Mouse (Mus musculus): ENCODE data around the gene Naa40.

The Naa40 gene

DNA sequence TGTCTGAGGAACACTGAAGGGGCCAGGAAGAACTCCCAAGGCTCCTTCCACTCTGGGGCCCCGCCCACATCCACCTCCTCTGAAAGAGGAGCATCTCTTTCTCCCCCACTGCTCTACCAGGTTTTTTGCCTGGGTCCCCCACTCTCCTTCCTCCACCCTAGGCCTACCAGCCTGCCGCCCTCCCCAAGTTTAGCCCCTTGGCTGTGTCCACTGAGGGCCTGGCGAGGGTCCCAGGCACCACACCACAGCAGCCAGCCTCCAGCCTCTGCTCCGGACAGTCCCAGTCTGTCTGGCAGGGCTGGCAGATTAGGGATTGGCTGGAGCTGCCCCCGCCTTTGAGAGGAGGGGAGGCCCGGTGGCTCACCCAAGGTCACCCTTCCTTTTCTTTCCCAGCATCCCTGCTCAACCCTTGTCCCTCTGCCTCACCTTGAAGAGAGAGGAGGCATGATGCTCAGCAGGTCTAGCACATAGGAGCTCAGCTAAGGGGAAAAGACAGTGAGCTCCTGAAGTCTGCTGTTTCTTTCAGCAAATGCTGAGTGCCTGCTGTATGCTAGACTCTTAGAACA is 23.9 kb upstream of the Naa40 start:
- DNase-seq, result no peak

- DNase-seq, result peak; percentile 88 to 89
These were observed 23.2 kb upstream of the Naa40 start for GRCm38 (mm10) chr19:7264088-7264765.

GRCm38 (mm10) chr19:7262592-7262991 is 21.6 kb upstream of the Naa40 start:
- DNase-seq, result no peak

- no peak for DNase-seq
These were observed 21.0 kb upstream of the Naa40 start for GRCm38 (mm10) chr19:7261964-7262363.

DNA sequence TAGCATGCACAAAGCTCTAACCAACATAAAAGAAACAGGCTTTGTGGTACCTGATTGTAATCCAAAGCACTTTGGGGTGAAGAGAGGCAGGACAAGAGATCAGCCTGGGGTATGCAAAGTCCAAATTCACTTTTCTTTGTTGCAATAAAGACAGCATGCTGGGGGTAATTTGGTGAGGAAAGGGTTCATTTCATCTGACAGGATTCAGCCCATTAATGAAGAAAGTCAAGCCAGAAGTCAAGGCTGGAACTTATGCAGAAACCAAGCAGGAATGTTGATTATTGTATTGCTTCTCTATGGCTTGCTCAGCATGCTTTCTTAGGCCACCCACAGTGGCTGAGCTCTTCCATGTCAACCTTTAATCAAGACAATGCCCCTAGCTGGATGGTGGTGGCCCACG is 20.5 kb upstream of the Naa40 start:
- DNase-seq, result no peak

- DNase-seq, result no peak
These were observed 16.9 kb upstream of the Naa40 start for GRCm38 (mm10) chr19:7257881-7258280.

DNA sequence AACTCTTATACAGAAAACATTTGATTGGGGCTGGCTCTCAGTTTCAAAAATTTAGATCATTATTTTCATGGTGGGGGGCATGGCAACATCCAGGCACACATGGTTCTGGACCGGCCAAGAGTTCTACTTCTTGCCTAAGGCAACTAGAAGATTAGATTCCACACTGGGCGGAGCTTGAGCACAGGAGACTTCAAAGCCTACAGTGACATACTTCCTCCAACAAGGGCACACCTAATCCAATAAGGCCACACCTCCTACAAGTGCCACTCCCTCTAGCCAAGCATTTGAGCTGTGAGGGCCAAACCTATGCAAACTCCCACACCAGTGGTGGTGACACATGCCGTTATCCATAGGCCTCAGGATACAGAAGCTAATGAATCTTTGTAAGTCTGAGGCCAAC is 5.0 kb upstream of the Naa40 start:
- DNase-seq, result no peak

DNA sequence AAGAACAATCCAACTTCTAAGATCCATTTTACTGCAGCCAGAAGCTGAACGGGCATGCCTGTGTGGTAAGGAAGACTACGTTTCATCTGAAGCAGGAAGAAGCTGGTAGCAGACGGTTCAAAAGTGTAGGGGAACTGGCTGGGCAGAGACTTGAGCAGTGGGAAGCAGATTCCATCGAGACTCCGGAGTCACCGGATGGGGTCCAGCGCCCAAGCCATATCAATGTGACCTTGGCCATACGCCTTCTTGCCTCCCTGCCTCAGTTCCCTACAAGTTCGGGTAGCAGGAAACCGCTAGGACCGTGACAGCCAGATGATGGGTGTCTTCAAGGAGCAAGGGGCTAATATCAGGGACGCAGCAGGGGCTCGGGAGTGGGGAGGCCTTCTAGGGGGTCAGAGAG is 692 bp downstream of the Naa40 start:
- peak in 1 of 2 experiments; percentile 33 for DNase-seq

DNA sequence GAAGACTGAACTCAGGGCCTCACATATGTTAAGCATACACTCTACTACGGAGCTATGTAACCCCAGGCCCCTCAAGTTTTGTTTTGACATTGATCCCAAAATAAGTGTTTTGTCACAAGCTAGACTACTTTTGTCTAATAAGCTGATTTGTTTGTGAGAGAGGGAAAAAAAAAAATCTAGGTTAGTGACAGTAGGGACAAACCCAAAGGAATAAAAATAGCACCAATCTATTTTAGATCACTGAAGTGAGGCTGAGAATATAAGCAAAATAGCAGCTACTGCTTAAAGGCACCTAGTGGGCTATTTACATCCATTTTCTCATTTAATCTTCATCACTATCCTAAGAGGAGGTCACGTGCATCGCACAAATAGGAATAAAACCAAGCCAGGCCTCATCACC is 1.4 kb downstream of the Naa40 start:
- no peak for DNase-seq

- no peak for DNase-seq
These were observed 4.2 kb downstream of the Naa40 start for GRCm38 (mm10) chr19:7236742-7237141.

DNA sequence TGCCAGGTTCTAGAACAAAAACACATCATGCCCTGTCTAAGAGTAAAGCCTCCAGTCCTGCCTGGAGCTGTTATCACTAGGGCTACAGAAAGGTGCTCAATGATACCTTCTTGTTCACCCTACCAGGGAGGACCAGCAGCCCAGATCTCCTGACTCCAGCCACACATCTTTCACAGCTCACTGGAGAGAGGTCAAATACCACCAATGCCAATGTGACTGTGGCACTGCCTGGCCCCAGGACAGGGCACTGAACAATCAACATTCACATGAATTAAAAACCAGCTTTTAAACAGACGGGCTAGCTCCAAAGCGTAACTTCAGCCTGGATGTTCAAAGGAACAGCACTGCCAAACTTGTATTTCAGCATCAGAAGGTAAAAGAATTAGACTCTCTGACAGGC is 5.0 kb downstream of the Naa40 start:
- no peak for DNase-seq

DNA sequence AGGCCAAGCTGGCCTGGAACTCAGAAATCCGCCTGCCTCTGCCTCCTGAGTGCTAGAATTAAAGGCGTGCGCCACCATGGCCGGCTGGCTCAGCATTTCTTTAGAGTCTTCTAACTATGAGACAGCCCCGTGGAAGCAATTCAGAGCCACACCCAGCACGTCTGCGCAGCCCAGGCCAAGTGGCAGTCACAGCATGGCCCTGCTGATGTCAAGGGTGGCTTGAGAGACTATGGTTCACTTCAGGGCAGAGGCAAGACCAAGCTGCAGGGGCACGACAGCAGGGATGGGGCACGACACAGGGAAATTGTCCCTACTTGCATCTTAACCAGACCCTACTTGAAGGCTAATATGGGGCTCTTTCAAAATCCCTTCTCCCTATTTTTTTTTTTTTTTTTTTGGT is 5.5 kb downstream of the Naa40 start:
- no peak for DNase-seq

DNA sequence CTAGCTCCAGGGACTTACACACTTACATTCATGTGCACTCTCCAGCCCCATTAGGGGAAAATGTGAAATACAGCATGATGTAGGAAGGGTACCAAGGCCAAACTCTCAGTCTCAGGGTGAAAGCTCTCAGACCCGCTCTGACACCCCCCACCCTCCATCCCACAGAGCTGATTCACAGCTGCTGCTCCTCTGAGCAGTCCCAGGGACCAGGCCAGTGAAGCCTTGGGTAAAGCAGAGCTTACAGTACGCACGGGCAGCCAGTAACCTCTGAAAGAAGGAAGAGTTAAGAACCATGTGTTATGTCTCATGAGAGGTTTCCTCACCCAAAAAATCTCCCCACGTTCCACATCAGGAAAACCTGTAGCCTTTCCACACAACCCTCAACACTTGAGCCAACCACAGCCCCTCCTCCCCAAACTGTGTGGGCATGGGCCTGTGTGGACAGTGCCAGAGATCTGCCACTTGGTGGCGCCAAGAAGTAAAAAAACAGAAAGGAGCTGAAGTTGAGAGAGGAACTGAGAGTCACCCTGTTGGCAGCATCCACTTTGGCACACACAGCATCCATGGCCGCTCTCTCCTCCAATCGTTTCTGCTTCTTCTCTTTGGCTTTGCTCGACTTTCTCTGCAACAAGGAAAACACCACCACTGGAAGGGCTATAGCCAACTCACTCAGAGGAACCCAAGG is 6.3 kb downstream of the Naa40 start:
- peak; percentile 87 to 88 for DNase-seq

DNA sequence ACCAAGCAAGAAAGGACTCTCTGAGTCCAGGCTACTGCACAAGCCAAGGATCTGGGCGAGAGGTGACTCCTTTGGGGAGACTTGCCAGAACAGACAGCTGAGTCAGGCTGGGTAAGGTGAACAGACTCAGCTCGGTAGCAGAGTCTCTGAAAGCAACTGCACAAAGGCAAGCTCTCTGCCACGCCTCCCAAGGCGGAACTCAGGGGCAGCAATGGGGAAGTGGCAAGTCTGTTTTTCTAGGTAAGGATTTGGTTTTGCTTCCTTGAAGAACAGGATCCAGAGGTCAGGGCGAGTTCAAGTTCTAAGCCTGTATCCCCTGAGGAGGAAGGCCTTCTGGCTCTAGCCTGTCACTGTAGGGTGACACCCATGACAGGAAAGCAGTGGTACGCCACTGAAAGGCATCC is 14.5 kb downstream of the Naa40 start:
- peak; percentile 59 to 63 for DNase-seq

GRCm38 (mm10) chr19:7225096-7225690 is 15.8 kb downstream of the Naa40 start:
- no peak for DNase-seq

GRCm38 (mm10) chr19:7224253-7224652 is 16.7 kb downstream of the Naa40 start:
- DNase-seq, result no peak

DNA sequence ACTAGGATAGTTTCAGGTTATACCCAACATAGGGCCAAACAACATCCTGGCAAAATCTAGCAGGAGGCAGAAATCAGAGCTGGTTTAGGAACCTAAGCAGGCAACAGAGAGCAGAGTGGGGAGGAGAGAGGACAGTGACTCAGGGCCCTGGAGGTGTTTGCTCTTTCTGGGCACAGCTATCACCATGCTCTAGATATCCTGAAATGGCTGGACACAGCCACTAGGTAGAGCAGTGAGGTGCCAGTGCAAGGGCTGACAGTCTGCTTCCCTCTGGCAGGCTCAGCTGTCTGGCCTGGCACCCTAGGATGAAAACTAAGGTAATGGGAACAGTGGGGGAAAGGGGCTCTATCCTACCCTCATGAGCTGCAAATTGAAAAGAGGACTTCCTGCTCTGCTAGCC is 17.5 kb downstream of the Naa40 start:
- no peak for DNase-seq

- DNase-seq, result no peak
These were observed 18.8 kb downstream of the Naa40 start for GRCm38 (mm10) chr19:7222196-7222595.

- no peak for DNase-seq
These were observed 22.2 kb downstream of the Naa40 start for GRCm38 (mm10) chr19:7218753-7219152.

GRCm38 (mm10) chr19:7217926-7218267 is 23.1 kb downstream of the Naa40 start:
- DNase-seq, result no peak

DNA sequence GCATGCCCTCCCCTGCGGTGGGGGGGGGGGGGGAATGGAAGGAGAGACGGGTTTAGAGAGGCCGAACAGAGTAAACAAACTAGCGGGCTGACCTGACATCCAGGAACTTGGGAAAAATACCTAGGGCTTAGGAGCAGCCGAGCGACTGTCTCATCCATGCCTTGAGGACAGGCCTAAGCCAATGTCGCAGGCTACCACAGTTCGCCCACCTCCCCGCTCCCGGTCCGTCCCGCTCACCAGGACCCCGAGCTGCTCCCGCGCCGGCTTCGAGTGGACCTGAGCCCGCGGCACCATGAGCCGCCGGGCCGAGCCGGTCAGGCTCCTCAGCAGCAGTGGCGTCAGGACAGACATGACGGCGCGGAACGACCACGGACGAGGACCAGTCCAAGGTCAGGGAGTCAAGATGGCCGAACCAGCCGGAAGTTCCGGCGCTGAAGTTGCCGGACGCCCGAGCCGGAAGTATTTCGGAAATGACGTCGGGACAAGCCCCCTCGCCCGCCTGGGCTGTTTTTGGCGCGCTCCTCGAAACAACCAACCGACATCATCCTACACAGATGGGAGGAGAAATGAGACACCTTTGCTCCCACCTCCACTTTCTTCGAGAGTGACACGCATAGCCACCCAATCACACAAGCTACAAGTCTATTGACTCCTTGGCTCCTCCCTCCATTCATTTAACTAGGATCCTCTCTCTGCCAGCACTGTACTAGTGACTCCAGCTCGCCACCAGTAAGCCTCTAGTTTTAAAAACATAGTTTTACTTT is 23.6 kb downstream of the Naa40 start, which contains the start of gene Cox8a:
Gene Cox8a, minus strand, starts transcription at position 455 of the 764 bp plus-strand sequence.
- peak; percentile 94 for DNase-seq

DNA sequence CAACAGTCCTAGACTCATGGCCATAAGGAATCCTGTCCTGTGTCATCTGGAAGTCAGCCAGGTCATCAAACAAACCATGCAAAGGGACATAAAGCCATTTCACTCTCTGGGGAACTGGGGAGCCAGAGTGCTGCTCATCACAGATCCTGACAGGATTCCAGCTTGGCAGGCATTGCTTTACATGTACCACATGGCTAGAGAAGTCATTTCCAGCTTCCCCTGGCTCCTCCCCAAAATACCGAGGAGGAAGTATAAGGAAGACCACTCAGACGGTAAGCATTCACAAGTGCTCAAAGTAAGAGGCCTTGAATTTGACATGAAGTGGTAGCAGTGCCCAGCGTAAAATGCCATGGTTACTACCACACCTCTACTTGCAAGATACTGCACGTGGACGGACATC is 26.5 kb downstream of the Naa40 start:
- DNase-seq, result no peak

GRCm38 (mm10) chr19:7213010-7213409 is 28.0 kb downstream of the Naa40 start:
- no peak for DNase-seq
